Mouse (Mus musculus) adipocyte (in vitro differentiated cells): ENCODE measurements around the gene Exosc1.
"Not testable (repeated sequence)": the region's sequence is repeated elsewhere in the genome, so short reads cannot be mapped to it uniquely, and the experiment has no call there.

Experiments
- DNase-seq: peaks from one replicate; pipeline ENCODE4 v3.0.0-alpha.2; 2016; ENCODE audit warnings: low spot score

Gene Exosc1

DNA sequence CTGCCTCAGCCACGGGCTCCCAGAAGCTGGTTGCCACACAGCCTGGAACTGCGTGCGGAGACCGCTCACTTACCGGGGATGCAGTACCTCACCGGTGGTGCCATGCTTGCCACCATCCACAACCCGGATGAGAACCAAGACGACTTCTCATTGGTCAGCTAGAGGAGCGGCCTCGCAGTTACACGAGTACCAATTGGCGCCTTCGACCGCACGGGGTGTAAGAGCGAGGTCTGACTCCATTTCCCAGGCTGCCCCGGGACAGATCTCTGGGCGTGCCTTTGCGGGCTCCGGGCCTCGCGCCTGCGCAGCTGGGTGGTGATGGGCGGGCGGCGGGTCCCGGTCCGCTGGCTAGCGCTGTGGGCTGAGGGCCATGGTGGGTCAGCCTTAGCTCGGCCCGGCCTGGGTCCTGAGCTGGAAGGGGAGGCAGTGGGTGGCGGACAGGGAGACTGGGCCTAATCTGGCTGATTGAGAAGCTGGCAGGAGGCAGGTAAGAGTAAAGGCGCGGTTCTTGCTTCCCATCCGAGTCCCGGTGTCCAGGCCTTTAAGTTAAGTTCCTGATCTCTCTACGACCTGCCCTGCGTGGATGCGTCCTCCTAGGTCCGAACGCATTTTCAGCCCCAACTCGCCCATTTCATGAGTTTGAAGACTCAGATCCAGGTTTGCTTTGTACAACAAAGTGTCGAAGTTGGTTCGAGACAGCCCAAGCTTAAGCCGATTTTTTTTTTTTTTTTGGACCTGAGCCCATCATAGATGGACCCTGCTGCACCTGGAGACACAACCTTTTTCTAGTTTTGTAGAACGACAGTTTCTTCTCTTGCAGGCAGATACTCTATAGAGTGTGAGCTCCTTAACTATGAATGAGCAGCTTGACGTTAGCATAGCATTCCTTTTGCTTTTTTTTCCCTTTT lies at the start of gene Exosc1, which contains the start of gene Zdhhc16:
Gene Exosc1 (minus strand): TSS at position 245 of the 908 bp plus-strand sequence.
Gene Zdhhc16 (plus strand): TSS at position 302 of the 908 bp plus-strand sequence.
- DNase-seq: peak; percentile 99

DNA sequence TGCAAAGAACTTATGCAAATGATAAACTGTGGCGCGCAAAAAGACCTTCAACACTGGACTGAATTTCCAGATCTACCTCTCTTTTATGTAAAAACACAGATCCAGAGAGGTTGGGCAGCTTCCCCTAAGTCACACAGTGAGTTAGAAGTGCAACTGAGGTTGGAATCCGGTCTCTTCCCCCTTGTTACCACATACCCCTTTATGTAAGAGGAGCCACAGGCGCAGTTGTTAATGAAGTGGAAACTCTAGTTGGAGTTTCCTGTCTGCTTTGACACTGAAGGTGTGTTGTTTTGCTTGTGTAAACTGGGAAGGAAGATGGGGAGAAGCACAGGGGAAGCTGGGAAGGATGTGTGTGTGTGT lies 49.5 kb upstream of the Exosc1 start:
- no peak for DNase-seq

DNA sequence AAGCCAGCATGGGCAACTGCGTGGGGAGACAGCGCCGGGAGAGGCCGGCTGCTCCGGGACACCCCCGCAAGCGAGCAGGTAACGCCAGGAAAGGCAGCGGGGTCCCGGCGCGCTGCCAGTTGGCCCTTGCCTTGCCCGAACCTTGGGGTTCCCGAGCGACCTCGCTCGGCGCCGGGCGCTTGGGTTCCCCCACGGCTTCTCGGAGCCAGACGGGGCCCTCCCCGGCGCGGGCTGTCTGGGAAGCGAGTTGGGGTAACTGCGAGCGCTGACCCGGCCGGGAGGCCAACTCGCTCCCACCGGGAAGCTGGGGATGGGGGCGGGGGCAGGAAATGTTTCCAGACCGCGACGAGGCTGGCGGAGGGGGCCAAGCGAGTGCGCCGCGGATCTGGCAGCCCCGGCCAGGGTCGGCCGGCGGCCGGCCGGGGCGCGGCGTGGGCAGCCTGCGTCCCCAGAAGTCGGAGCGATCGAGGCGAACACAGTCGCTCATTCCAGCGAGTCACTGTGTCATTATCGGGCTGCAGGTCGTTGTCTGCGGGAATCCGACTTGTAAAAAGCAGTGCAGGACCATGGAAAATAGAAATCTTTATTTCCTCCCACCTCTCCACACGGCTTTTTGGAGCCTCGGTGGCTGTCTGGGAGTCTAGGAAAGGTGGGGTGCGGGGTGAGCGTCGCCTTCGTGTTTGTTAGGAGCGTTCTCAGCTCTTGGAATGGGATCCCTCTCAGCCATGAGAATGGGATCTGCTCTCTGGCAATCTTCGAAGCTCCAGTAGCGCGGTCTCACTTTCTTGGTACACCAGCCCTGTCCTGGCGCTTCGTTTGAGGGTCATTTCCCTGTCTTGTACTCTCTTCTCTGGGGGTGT lies 48.9 kb upstream of the Exosc1 start:
- DNase-seq: peak; percentile 60

DNA sequence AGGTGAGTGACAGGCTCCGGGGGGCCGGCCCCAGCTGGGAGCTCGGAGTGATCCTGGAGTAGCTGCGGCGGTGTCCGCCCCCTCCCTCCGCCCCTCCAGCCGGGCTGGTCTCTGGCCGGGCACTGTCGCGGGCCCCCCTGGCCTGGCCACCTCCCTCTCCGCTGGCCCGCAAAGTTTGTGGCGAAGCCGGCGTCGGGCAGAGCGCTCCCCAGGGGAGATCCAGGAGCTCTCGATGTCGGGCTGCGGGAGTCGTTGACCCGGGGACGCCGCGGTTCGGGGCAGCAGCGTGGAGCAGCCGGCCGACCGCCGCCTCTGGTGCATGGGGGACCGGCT lies 48.3 kb upstream of the Exosc1 start, which contains the start of gene Ubtd1:
Gene Ubtd1 (plus strand): TSS at position 169 of the 333 bp plus-strand sequence.
- DNase-seq: no peak

DNA sequence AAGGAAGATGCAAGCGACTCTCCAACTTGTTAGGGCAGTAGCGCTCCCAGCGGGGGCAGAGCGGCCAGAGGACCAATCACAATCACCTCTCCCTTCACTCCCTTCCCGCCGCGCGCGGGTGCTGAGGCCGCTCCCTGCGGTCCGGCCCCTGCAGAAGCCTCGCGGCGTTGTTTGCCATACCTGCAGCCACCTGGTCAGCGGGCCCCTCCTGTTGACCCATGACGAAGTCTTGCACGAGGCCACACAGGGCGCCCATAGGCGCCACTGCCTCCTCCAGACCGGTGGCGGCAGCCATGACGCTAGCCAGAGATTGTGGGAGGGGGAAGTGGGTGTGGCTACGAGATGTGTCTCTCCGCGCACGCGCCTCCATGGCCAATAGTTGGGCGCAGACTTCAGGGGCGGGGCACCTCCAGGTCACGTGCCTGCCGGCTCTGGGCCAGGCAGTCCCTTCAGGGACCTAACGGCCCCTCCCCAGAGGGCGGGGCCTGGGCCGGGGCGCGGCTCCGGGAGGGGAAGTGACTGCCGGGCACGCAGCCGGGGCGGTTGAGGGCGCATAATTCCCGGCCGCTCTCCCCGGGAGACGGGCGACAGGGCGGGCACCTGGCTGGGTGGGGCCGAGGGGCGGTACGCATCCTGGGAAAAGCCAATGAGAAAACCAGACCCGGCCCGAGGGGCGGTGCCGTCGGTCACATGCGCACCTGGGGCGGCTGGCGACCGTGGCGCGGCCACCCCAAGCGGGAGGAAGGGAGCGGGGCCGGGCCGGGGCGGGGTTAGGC lies 47.8 kb upstream of the Exosc1 start, which contains the start of gene Mms19:
Gene Mms19 (minus strand): TSS at position 339 of the 776 bp plus-strand sequence.
- DNase-seq: peak; percentile 99

DNA sequence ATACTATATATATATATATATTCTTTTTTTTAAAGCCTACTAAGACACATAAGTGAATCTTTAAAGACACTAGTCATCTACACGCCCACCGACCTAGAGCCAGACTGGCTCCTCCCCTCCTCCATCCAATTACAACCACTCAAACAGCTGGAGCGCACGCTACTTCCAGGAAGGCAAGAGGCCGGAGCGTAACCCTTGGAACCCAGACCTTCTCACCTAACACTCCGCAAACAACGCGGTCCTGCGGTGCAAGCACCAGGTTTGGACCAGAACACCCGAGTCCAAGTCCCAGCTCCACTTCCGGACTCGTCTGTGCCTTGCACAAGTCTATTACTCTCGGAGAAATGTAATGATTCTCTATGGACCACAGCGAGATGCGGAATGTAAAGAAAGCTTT lies 47.2 kb upstream of the Exosc1 start:
- DNase-seq: peak; percentile 54

DNA sequence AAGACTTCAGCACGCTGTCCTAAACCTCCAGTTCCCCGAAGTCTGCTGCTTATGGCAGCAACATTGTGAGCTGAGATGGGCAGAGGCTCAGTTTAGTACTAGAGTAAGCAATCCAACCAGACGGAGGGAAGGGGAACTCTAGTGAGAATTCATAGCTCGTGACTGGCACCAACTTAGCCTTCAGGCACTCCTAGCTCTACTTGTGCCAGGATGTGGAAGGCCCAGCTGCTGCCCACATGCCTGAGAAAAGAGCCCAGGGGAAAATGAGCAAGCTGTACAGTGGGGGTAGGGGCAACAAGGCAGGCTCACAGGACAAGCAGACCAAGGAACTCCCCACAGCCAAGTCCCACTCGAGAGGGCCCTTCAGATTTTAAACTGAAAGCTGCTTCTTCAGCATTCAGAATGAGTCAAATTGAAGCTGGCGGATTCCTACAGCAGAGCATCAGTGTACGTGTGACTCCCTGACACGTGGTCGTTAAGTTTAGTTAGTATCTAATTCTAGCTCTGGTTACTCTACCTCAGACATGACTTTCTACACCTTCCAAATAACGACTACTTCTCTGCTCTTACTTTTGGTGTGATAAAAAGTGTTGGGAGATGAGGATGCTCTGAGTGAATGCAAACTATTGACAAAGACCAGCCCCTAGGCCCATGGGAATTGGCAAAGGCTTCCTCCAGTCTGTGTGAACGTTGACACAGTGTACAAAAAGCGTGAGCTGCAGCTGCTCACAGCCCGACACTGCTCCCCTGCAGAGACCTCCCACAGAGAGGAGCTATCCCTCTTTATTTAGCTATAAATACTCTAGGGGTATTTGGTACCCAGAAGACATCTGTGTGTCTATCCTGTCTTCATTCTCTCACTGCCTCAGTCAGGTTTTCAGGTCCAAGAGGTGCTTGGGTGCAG lies 40.9 kb upstream of the Exosc1 start:
- DNase-seq: peak; percentile 32

DNA sequence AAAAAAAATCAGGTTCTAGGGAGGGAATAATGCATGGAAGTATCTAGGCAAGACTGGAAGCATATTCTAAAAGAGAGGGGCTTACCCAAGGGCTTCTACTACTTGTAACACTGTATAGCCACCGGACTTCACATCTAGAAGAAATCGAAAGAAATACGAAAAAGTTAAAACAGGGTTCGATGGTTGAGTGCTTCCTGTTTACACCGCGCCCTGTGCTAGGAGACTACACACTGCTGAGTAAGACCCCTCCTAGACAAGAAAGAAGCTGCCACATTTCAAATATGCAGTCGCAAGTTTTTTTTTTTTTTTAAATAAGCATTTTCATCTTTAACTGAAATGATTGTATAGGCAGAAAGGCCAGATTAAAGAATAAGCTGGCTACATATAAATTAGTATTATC lies 36.4 kb upstream of the Exosc1 start:
- DNase-seq: no peak

DNA sequence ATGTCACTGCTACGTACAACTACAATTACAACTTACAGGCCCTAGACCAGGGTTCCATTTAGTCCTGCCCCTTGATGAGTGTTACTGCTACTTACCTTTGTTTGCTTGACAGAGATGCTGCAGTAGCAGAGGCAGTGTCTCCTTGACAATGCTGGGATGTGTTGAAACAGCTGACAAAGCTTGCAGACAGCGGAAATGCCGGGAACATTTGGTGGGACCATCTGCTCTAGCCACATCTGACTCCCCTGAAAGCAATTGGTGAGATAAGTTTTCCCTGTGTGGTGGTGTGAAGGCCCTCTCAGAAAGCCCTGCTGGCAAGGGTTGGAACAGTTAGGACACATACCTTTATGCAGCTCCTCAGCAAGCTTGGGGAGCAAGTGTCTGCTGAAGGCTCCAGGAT lies 20.4 kb upstream of the Exosc1 start:
- no peak for DNase-seq

DNA sequence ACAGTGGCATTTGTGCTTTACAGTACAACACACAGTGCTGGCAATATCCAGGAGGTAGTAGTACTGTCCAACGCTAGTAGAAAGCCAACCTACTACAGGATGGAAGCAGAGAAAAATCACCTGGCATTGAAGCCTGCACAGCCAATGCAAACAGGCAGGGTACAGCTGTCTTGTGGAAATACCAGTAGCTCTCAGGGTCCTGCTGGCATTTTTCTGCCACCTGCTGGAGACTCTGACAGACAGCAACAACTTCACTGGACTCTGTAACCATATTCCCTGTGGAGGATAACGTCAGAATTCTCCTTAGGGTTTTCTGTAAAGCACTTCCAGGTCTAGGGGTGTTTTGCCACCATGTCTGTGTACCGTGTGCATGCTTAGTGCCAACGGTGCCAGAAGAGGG lies 19.1 kb upstream of the Exosc1 start:
- peak; percentile 45 for DNase-seq

DNA sequence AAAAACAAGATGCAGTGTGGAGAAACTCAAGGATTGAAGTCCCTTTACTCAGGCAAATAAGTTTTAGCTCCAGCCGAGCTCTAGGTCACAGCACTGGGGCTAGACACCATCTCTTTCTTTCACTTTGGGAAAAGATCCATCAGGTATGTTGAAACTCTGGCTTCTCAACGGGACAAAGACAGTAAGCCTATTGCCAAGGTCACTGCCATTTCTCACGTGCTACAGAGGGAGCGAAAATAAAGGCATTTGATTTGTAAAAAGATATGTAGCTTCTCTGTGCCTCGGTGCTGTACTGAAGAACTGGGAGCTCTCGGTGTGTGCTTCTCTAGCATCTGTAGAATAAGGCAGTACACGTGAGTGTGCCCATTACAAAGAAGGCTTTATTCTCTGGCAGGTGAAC lies 10.6 kb upstream of the Exosc1 start:
- DNase-seq: no peak

DNA sequence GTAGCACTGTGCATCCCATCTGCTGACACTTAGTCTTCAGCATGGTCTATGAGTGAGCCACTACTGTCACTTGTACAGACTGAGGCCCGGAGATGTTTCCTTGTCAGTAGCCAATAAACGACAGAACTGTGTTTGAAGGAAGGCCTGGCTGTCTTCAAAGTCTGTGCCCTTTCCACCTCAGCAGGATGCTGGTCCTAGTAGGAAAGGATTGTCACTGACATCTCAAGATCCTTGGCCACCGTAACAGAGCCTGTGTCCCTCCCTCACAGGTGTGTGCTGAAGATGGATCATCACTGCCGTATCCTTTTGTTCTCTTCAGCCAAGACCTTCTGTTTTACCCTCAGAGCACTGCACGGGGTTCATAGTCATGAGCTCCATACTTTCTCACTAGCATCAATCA lies 5.3 kb upstream of the Exosc1 start:
- no peak for DNase-seq

DNA sequence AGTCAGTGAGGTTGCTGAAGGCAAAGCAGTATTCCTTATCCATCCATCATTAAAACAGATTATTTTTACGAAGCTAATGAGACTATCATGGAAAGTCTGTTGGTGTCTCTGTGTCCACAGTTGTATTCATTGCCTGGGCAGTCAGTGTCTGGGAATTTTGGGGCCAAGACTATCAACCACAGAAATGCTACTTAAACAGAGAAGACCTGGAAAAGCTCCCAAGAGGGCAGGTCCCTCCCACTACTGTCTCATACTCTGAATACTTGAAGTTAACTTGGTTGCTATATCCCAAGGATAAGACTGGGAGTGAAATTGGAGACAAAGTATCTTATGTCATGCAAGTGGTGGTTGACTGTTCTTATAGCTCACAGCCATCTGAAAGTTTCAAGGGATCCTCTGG lies 2.7 kb upstream of the Exosc1 start:
- no peak for DNase-seq

DNA sequence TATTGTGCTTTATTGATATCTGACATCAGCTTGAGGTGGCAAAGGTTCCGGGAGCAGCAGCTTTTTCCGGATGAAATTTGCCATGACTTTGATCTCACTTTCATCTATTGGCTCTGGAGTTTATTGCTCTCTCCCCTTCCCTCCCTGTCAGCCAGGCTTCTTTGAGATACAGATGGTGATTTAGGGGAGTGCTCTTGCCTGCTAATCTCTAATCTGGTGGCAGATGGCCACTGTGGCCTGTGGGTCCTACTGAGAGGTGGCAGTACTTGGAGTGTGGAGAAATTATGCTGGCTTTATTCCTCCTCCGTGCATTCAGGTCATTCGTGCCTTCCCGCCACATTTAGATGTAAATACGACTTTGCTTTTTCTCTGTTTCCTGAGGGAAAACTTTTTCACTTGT lies 901 bp upstream of the Exosc1 start:
- DNase-seq: no peak

DNA sequence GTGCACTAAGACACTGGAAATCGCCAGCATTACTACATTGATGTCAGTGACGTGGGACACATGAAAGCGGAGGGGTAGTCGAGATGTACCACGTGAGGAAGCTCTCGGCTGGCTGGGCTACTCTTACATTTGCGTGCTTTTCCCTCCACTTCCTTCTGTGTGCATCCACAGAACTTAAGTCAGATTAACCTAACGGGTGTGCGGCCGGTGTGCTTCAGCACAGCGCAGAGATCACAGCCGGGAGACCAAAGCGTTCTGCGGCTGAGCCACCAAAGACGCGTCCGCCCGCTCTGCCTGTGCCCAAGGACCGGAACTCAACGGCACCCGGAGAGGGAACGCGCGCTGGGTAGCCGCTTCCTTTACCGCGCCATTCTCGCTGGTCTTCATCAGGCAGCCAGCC lies 537 bp downstream of the Exosc1 start:
- no peak for DNase-seq

DNA sequence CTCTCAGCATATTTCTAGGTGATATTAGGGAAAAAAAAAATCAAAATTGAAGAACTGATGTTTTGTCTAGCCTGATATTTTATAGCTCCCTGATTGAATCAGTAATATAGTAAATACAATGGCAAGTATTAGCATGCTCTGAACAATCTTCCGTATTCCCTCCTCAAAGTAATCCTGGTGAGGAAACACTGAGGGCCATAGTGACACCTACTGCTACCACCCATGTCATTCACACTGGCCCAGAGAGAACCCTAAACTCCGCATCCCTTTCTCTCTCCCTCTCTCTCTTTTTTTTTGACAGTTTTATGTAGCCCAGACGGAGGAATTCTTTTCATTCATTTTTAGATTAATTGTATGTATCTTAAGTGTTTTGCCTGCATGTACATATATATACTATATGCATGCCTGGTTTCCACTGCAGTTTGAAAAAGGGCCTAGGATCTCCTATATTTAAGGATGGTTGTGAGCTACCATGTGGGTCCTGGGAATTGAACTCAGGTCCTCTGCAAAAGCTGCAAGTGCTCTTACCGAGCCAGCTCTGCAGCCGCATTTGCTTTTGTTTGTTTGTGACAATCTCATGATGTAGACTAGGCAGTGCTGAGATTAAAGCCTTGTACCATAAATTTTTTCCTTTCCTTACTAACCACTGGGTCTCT lies 12.7 kb downstream of the Exosc1 start:
- no peak for DNase-seq

DNA sequence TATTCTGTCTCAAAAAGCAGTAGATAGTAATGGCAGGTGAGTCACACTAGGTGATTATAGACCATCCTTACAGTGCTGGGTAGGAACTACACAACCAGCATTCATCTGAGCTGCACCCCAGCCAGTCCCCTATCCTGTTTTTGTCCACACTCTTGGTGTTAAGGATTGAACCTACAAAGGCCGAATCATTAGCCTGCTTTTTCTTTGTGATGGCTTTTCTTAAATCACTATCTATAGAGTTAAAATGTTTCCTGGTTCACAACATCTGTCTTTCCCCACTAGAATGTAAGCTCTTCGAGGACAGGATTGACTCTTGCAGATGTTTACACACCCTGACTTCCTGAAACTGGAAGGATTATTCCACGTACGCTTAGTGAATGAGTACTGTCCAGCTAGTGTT lies 13.8 kb downstream of the Exosc1 start:
- no peak for DNase-seq

DNA sequence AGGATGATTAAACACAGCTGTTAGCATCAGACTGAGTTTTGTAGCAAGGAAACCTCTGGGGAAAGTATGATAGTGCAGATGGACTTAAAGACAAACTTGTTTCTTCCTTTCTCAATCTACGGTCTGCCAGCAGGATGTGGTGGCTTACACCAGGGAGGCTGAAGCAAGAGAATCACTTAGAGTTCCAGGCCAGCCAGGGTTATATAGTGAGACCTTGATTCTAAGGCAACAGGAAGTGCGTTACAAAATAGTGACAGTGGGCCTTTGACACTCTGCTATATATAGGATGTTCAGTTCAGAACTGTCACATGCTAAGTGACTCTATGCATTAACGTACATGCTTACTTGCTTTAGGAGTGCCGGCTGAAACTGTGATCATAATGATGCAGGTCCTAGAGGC lies 16.4 kb downstream of the Exosc1 start:
- DNase-seq: no peak

DNA sequence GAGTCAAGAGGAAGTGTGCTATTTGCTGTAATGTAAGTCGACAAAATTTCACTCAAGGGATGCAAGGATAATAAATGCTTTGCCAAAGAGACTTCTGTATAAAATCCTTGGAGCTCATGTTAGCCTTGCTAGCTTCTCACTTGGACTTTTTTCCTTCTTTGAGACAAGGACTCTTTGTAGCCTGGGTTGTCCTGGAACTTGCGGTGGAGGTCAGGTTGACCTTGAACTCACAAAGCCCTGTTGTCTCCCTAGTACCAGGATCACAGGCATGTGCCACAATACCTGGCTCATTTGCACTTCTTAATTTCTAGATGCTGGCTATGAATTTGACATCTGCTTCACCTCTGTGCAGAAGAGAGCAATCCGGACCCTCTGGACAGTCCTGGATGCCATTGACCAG lies 17.9 kb downstream of the Exosc1 start:
- no peak for DNase-seq

DNA sequence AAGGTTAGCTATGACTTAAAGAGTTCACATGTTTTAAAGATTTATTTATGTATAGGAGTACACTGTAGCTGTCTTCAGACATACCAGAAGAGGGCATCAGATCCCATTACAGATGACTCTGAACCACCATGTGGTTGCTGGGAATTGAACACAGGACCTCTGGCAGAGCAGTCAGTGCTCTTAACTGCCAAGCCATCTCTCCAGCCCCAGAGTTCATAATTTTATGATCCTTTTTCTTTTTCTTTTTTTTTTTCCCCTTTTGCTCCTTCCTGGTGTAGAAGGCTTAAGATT lies 18.7 kb downstream of the Exosc1 start:
- not testable (repeated sequence) for DNase-seq
